8 mouse cellular contexts compared by ENCODE assay signal in the genomic region with DNA sequence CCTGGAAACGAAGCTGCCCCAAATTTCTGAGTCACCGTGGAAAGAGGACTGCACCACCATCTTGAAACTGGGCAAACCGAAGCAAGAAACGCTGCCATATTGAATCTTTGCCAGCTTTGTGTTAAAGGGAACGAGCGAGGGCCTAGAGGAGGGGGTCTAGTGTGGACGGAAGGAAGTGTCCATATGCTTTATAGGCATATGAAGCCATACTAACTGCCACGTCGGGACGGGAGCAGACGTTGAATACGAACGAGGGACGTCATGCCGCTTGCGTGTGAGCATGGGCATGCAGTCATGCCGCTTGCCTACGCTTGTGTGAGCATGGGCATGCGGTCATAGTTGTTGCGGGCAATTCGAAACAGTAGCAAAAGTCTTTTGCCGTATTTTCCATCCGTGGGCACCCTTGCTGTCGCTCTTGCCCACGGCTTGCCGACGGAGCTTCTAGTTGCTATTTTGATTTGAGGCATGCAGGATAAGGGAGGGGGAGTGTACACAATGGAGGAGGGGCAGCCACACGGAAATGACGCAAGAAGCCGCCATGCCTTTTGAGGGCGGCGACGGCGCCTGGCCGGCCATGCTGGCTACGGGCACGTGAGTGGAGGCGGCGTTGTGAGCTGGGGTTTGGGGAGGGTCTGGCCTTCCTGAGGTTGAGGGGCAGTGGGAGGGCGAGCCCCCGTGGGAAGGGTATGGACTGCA. TPM values are rescaled to one million over a fixed set of nuclear protein-coding genes. Genes with fewer than 3 reads are reported as not detected.
A peak's percentile ranks its signal among the peaks of the same experiment; 100 is the strongest.
DNase-seq lines count a peak whose midpoint lies in the region; ATAC-seq and TF ChIP-seq lines count a peak whose summit lies in the region.

No protein-coding gene starts in this region.

- H3K36me3 ChIP-seq in ES-E14 (ENCODE audit: control insufficient read depth, insufficient read depth, low read length, poor library complexity, severe bottlenecking) = peaks cover 21% of the 10 kb centered on the region
- H3K36me3 ChIP-seq in forebrain, embryonic 16.5 days (ENCODE audit: control insufficient read depth, insufficient read depth) = peaks cover 12% of the 10 kb centered on the region
- H3K36me3 ChIP-seq in lung, embryonic 15.5 days = peaks cover 32% of the 10 kb centered on the region

- under 1% methylated on average over 41 of the region's 41 CpGs for WGBS in forebrain, embryonic 16.5 days
- WGBS in lung, embryonic 15.5 days = under 1% methylated on average over 41 of the region's 41 CpGs

- in situ Hi-C loops in ES-E14 (cut with MboI; ENCODE audit: low sequenced_read_pairs in 2 of 2, unreplicated experiment in 2 of 2) = no loop called here

- H3K27ac ChIP-seq in ES-E14 (ENCODE audit: insufficient read depth, low read depth, low read length, poor library complexity, severe bottlenecking) = peak overlapping the region; percentile 97
- peak overlapping the region; percentile 99 for H3K27ac ChIP-seq in forebrain, embryonic 16.5 days (ENCODE audit: low read length)
- H3K27ac ChIP-seq in lung, embryonic 15.5 days = peak overlapping the region; percentile 98

- peaks cover 0 to 23% of the 10 kb centered on the region in 2 experiments; a peak in 2 of 4 replicates for H3K4me1 ChIP-seq in ES-E14 (ENCODE audit: control insufficient read depth in 2 of 2, insufficient read depth in 2 of 2, low read length in 2 of 2, poor library complexity in 1 of 2)
- peaks cover 33% of the 10 kb centered on the region for H3K4me1 ChIP-seq in forebrain, embryonic 16.5 days (replicated peaks; ENCODE audit: control insufficient read depth, insufficient read depth, low read length)
- H3K4me1 ChIP-seq in lung, embryonic 15.5 days = peaks cover 44% of the 10 kb centered on the region

- peak overlapping the region; percentile 85 to 86 for H3K4me3 ChIP-seq in ES-E14 (ENCODE audit: insufficient read depth in 1 of 2, low read depth in 1 of 2, low read length in 2 of 2, poor library complexity in 1 of 2, severe bottlenecking in 1 of 2)
- H3K4me3 ChIP-seq in forebrain, embryonic 16.5 days (replicated peaks; ENCODE audit: low read length) = peak overlapping the region; percentile 71
- peak overlapping the region; percentile 60 for H3K4me3 ChIP-seq in lung, embryonic 15.5 days

- intact Hi-C loops in heart, postnatal 36 days (cut with DNase I) = no loop called here

- DNase-seq in ES-E14 (ENCODE audit: low read depth, low spot score) = peak; percentile 88
- DNase-seq in cerebellum, adult 18-20 months = peak; percentile 91 to 92
- DNase-seq in heart, postnatal 36 days = peak; percentile 86 to 91
- peak; percentile 91 to 92 for DNase-seq in layer of hippocampus, adult 8-10 months (ENCODE audit: low spot score in 2 of 2)
- DNase-seq in ovary, adult 18-20 months (ENCODE audit: low spot score) = peak; percentile 88
- DNase-seq in thymus, postnatal 0 days (ENCODE audit: low spot score) = peak; percentile 94

- H3K27me3 ChIP-seq in forebrain, embryonic 16.5 days (replicated peaks; ENCODE audit: control insufficient read depth, insufficient read depth, low read length) = no peaks in the 10 kb centered on the region
- H3K27me3 ChIP-seq in lung, embryonic 15.5 days = no peaks in the 10 kb centered on the region

- ATAC-seq in forebrain, embryonic 16.5 days = peak; percentile 71
- ATAC-seq in lung, embryonic 15.5 days (ENCODE audit: borderline replicate concordance, extremely low read depth, low FRiP score, low TSS enrichment) = peak; percentile 74

- H3K9ac ChIP-seq in ES-E14 (ENCODE audit: insufficient read depth, low read depth, low read length, poor library complexity, severe bottlenecking) = peak overlapping the region; percentile 93
- peak overlapping the region; percentile 80 for H3K9ac ChIP-seq in forebrain, embryonic 16.5 days (replicated peaks; ENCODE audit: low read depth, low read length)
- peak overlapping the region; percentile 67 for H3K9ac ChIP-seq in lung, embryonic 15.5 days

- H3K9me3 ChIP-seq in ES-E14 (ENCODE audit: control insufficient read depth, insufficient read depth, low read depth, low read length) = no peaks in the 10 kb centered on the region
- H3K9me3 ChIP-seq in forebrain, embryonic 16.5 days (ENCODE audit: control insufficient read depth, low read length) = no peaks in the 10 kb centered on the region
- H3K9me3 ChIP-seq in lung, embryonic 15.5 days = no peaks in the 10 kb centered on the region

- peak overlapping the region; percentile 73 for H3K4me2 ChIP-seq in forebrain, embryonic 16.5 days (ENCODE audit: low read length)
- peak overlapping the region; percentile 76 for H3K4me2 ChIP-seq in lung, embryonic 15.5 days

TF ChIP-seq in ES-E14, 5 proteins besides CTCF, POLR2A, EP300 and RAD21:
- TF ChIP-seq HCFC1 (IDR thresholded peaks at IDR 0.05; ENCODE audit: borderline replicate concordance, insufficient read depth, low read length) = peak; percentile 90
- TF ChIP-seq CHD2 (IDR thresholded peaks at IDR 0.05; ENCODE audit: low read depth, low read length) = 0 out of 2 replicates have a peak, but pooled peaks have one; percentile 4
- no peak for TF ChIP-seq ZNF384 (IDR thresholded peaks at IDR 0.05; ENCODE audit: low read depth, low read length)
- TF ChIP-seq MAFK (IDR thresholded peaks at IDR 0.05; ENCODE audit: insufficient read depth, low read depth, low read length) = 0 out of 2 replicates have a peak, but pooled peaks have one; percentile 14
- TF ChIP-seq ZC3H11A (IDR thresholded peaks at IDR 0.05; ENCODE audit: borderline replicate concordance, low read depth, low read length) = no peak

RNA-seq across cellular contexts. Expression of a gene that starts 0.7 kb away (rescaled TPM):
- total RNA-seq in ES-E14 (2012; rRNA removed) = 31.5 and 55.7 TPM in 2 replicates
- 121 and 122 TPM in 2 replicates for polyA plus RNA-seq in forebrain, embryonic 16.5 days (2015; fragmentation: Nextera tagmentation; extraction: Ambion mirVana)
- 10 to 100 TPM; 58.1 to 59.1 TPM for total RNA-seq in heart, postnatal 36 days (2021)
- total RNA-seq in layer of hippocampus, adult 8-10 months (2022) = 10 to 100 TPM; 71.9 to 92.1 (median 73.8) TPM
- polyA plus RNA-seq in lung, embryonic 15.5 days (2015; fragmentation: Nextera tagmentation; extraction: Ambion mirVana) = 71.3 and 74.4 TPM in 2 replicates
- 56.5 and 60.3 TPM in 2 replicates for polyA plus RNA-seq in thymus, postnatal 0 days (2015; fragmentation: Nextera tagmentation; extraction: Ambion mirVana)

RNA-seq across cellular contexts. Expression of a gene that starts 0.8 kb away (rescaled TPM):
- 33.8 and 37.6 TPM in 2 replicates for total RNA-seq in ES-E14 (2012; rRNA removed)
- 103 and 110 TPM in 2 replicates for polyA plus RNA-seq in forebrain, embryonic 16.5 days (2015; fragmentation: Nextera tagmentation; extraction: Ambion mirVana)
- total RNA-seq in heart, postnatal 36 days (2021) = 10 to 100 TPM; 73.6 to 75.4 TPM
- 10 to 100 TPM; 66.3 to 72.6 (median 71.0) TPM for total RNA-seq in layer of hippocampus, adult 8-10 months (2022)
- 109 and 111 TPM in 2 replicates for polyA plus RNA-seq in lung, embryonic 15.5 days (2015; fragmentation: Nextera tagmentation; extraction: Ambion mirVana)
- 47.3 and 49.2 TPM in 2 replicates for polyA plus RNA-seq in thymus, postnatal 0 days (2015; fragmentation: Nextera tagmentation; extraction: Ambion mirVana)

RNA-seq across cellular contexts. Expression of a gene that starts 7.4 kb away (rescaled TPM):
- 37.1 and 76.5 TPM in 2 replicates for total RNA-seq in ES-E14 (2012; rRNA removed)
- polyA plus RNA-seq in forebrain, embryonic 16.5 days (2015; fragmentation: Nextera tagmentation; extraction: Ambion mirVana) = 29.4 and 32.6 TPM in 2 replicates
- 10 to 100 TPM; 18.6 to 21.1 TPM for total RNA-seq in heart, postnatal 36 days (2021)
- total RNA-seq in layer of hippocampus, adult 8-10 months (2022) = 10 to 100 TPM; 29.8 to 37.7 (median 32.4) TPM
- 37.6 and 37.9 TPM in 2 replicates for polyA plus RNA-seq in lung, embryonic 15.5 days (2015; fragmentation: Nextera tagmentation; extraction: Ambion mirVana)
- polyA plus RNA-seq in thymus, postnatal 0 days (2015; fragmentation: Nextera tagmentation; extraction: Ambion mirVana) = 61.8 and 63.4 TPM in 2 replicates

RNA-seq across cellular contexts. Expression of a gene that starts 20.0 kb away (rescaled TPM):
- 144 and 205 TPM in 2 replicates for total RNA-seq in ES-E14 (2012; rRNA removed)
- 551 and 582 TPM in 2 replicates for polyA plus RNA-seq in forebrain, embryonic 16.5 days (2015; fragmentation: Nextera tagmentation; extraction: Ambion mirVana)
- 100 to 1,000 TPM; 158 to 183 TPM for total RNA-seq in heart, postnatal 36 days (2021)
- total RNA-seq in layer of hippocampus, adult 8-10 months (2022) = 100 to 1,000 TPM; 310 to 354 (median 329) TPM
- polyA plus RNA-seq in lung, embryonic 15.5 days (2015; fragmentation: Nextera tagmentation; extraction: Ambion mirVana) = 371 and 398 TPM in 2 replicates
- 147 and 158 TPM in 2 replicates for polyA plus RNA-seq in thymus, postnatal 0 days (2015; fragmentation: Nextera tagmentation; extraction: Ambion mirVana)

RNA-seq across cellular contexts. Expression of a gene that starts 33.1 kb away (rescaled TPM):
- total RNA-seq in ES-E14 (2012; rRNA removed) = 14.0 and 16.9 TPM in 2 replicates
- polyA plus RNA-seq in forebrain, embryonic 16.5 days (2015; fragmentation: Nextera tagmentation; extraction: Ambion mirVana) = 3.4 and 3.7 TPM in 2 replicates
- 10 to 100 TPM; 54.3 to 62.0 TPM for total RNA-seq in heart, postnatal 36 days (2021)
- 10 to 100 TPM; 23.3 to 36.1 (median 26.1) TPM for total RNA-seq in layer of hippocampus, adult 8-10 months (2022)
- 4.9 and 5.0 TPM in 2 replicates for polyA plus RNA-seq in lung, embryonic 15.5 days (2015; fragmentation: Nextera tagmentation; extraction: Ambion mirVana)
- polyA plus RNA-seq in thymus, postnatal 0 days (2015; fragmentation: Nextera tagmentation; extraction: Ambion mirVana) = 3.4 and 3.7 TPM in 2 replicates

Comparison
In these comparisons a context has a peak if more than half of its experiments do, and no peak if none do; other contexts are left out.
1. Peak in every context shown above with its lines: DNase-seq, ATAC-seq, H3K4me3 ChIP-seq and H3K27ac ChIP-seq.